Mouse (Mus musculus) megakaryocyte, embryonic 14.5 days (primary cell): Measurements from ENCODE around the gene Olfr195.

Experiments used
- FLI1 ChIP-seq: IDR thresholded peaks from 2 replicates; pipeline ENCODE4 v1.6.1; 2012; ENCODE audit warnings: low read length, inconsistent platforms, mixed read lengths
- GATA1 ChIP-seq: IDR thresholded peaks from 3 replicates; pipeline ENCODE4 v1.6.1; 2012; ENCODE audit warnings: mixed read lengths, low read length, inconsistent platforms, borderline replicate concordance

GRCm38 (mm10) chr16:59111781-59112180 lies 35.1 kb upstream of the Olfr195 start, which contains the start of gene Olfr193:
- TF ChIP-seq GATA1 (no peak), FLI1 (no peak)
